Mouse (Mus musculus) layer of hippocampus, adult 9-11 months (tissue): ENCODE measurements around the gene Prrc2a.
A peak's percentile ranks its signal among the peaks of the same experiment; 100 is the strongest.

ENCODE experiments used
- DNase-seq: peaks from one replicate; pipeline ENCODE4 v3.0.0; 2022

Prrc2a gene

DNA sequence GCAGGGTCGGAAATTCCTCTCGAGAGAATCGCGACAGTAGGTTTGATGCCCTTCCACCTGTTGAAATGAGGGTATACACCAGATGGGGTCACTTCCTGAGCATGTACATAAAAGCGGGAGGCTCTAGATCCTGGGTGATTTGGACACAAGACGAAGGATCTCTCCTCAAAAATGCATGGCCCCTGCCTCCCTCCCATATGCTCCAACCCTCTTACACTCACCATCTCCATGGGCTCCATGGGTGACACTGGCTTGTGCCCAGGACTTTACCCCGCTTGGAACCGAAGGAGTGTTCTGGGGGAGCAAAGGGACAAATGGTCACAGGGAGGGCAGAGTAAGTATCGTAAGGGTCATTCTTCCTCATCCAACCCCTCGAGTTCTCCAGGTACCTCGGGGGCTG is 3.3 kb downstream of the Prrc2a start:
- no peak for DNase-seq

DNA sequence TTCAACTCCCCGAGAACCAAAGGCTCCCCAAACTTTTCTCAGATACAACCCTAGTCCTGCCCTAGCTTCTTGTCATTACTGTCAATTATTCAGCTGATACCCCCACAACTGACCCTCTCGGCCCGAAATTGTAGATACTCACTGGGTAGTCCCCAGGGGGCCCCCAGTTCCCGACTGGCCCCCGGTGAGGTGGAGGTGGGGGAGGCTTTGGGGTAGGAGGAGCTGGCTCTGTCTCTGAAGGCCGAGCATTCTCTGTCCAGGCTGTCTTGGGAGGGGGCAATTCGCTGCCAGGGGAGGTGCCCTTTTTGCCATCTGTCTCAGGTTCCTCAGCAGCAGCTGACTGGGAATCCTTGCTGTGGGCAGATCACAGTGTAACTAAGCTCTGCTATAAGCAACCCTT is 5.1 kb downstream of the Prrc2a start:
- DNase-seq = no peak

DNA sequence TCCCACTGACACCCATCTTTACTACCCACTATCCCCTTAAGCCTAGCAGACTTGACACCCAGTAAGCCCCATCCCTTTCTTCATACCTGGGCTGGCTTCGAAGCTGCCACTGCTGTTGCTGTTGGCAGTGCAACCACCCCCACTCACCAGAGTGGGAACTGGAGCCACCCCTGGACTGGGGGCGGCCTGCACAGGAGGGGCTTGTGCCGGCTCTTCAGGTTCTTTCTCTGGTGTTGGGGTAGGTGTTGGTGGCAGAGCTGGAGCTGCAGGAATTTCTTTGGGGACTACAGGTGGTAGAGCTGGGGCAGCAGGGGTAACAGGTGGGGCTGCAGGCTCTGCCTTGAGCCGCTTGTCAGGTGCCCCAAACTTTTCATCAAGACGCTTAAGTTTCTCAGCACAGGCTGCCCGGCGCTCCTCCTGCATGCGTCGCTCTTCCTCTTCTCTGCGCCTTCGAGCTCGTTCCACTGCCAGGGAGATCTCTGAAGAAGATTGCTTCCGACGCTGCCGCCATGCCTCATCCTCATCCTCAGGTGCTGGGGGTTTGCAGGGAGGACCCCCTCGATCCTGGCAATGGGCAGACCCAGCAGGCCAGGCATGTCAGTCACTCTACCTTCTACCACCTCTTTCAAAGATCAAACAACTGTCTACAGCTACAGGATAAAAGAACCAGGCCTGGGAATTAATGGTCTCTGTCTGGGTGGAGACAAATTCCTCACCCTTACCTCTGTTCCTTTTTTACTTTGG is 5.7 kb downstream of the Prrc2a start:
- no peak for DNase-seq

DNA sequence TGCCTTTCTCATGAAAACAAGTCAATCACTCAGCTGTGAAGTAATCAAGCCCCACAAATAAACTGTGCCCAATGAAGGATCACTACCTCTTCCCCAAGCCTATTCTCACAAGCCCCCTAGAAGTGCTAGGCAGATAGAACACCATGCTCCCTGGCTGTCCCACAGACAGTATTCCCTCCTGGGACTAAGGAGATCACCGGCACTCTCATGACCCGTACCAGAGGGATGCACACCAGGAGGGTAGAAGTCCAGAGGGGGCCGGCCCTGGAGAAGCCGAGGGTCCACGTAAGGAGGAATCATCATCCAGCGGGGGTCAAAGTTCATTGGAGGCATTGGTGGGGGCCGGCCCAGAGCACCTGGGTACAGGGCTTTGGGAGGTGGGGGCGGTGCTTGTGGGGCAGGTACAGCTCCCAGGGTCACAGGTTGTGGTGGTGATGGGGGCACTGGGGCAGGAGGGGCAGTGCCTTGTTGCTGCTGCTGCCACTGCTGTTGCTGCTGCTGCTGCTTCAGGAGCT is 7.0 kb downstream of the Prrc2a start:
- DNase-seq = no peak

DNA sequence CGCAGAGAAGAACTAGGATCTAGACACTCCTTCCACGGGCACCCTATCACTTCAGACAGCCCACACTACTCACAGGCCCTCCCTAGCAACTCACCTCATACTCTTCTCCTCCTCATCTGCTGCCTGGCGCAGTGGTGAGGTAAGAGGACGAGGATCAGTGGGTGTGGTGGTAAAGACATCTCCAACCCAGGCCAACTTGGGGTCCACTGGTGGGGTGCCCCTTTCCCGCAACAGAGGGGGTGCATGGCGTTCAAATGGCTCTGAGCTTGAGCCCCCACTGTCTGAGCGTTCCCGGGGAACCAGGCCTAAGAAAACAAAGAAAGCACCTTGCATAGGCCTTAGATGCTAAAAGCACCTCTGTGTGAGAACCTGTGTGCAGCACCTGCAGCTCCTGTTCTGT is 7.4 kb downstream of the Prrc2a start:
- no peak for DNase-seq

DNA sequence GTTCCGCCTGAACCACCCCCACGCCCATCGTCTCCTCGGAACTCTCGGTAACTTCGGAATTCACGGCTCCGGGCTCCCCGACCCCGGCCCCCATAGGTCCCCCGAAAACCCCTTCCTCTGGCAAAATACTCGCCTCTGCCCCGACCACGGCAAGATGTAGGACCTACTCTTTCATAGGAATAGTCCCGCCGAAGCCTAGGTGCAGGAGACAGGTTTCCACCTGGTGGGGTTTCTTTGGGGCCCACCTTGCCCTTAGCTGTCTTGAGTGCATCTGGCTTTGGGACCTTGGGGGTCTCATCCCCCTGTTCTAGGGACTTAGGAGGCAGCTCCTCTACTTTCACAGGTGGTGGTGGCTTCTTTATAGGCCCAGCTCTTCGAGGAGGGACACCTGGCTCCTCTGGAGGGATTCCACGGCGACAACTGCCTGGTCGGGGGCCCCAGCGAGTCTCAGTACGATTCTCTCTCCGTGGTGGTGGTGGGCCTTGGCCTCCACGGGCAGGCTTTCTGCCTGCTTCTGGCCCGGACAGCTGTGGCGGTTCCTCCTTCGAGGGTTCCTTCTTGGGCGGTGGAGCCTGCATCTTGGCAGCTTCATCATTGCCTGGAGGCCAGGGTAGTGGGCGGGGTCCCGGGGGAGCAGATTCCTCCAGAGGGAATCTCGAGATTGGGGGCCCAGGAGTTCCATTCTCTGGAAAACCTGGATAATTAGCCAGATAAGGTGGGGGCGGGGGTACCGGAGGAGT is 8.1 kb downstream of the Prrc2a start:
- DNase-seq = no peak

DNA sequence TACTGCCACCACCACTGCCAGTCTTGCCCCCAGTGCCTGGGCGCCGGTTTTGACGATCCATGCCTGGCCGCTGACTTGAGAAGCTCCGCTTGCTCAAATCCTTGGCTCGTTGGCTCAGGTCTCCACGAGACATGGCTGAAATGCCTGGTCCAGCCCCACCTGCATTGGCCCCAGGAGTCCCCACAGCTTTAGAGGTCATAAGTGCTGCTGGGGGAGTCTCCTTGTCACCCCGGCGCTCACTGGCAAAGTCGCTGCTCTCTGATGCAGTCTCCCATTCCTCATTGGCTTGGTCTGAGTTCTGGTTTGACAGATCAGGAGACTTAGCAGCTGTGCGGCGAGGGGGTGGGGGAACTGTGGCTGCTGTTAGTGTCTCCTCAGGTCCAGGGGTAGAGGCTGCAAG is 9.2 kb downstream of the Prrc2a start:
- DNase-seq = no peak

DNA sequence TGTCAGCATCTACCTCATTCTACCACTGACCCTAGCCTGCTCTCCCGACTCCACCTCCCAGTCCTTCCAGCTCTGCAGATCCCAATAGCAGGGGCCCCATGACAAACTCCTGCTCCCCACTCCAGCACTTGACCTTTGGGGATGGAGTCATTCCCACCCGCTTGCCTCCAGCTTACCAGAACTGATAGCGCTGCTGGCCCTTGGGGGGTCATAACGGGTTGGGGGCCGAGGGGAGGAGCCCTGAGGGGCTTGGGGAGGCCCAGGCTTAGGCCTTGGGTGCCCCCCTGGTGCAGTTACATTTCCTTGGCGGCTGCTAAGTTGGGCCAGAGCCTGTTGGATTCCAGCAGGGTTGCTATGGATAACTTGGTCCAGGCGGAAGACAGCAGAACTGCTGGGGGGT is 10.1 kb downstream of the Prrc2a start:
- DNase-seq = no peak

DNA sequence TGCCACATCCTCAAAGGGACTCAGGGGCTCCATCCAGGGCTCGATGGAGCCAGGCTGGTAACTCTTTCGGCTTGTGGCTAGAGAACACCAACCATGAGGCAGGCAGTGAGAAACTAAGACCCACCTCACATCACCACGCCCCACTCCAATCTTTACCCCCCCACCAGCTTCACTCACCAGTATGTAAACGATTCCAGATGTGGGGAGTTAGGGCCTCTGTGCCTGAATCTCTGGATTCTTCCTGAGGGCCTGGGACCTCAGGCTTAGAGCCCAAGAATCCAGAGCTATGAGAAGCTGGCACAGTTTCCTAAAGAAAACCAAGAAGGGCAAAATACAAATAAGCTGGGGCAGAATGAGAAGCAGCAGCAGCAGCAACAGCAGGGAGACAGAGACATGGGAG is 10.8 kb downstream of the Prrc2a start:
- DNase-seq = no peak

DNA sequence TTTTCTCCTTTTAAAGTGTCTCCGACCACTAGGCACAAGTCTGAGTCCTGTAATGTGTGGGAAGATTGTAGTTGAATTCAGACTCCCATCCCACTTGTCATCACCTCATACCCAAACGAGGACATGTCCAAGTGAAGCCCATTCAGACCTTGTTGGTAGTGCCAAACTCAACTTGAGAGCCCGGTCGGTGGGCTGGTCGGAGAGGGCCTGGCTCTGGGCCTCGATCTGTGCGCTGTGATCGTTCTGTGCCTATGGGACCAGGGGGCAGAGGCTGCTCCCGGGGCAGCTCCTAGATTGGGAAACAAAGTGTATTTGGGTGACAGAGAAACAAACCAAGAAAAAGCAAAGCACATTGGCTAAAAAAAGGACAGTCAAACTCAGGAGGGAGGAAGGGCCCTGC is 11.6 kb downstream of the Prrc2a start:
- no peak for DNase-seq

DNA sequence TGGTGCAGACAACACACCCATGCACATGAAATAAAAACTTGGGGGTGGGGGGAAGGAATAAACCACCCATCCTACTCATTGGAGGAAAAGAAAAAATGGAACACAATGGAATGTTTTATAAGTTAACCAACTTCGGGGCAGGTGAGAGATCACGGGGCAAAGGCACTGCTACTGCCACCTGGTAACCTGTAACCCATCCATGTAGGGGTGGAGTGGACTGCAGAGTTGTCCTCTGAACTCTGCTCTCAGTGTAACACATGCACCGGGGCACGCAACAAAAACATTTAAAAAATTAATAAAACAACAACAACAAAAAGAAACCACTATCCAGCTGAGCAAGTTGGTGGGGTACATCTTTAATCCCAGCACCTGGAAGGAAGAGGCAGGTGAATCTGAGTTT is 12.6 kb downstream of the Prrc2a start:
- DNase-seq = no peak

DNA sequence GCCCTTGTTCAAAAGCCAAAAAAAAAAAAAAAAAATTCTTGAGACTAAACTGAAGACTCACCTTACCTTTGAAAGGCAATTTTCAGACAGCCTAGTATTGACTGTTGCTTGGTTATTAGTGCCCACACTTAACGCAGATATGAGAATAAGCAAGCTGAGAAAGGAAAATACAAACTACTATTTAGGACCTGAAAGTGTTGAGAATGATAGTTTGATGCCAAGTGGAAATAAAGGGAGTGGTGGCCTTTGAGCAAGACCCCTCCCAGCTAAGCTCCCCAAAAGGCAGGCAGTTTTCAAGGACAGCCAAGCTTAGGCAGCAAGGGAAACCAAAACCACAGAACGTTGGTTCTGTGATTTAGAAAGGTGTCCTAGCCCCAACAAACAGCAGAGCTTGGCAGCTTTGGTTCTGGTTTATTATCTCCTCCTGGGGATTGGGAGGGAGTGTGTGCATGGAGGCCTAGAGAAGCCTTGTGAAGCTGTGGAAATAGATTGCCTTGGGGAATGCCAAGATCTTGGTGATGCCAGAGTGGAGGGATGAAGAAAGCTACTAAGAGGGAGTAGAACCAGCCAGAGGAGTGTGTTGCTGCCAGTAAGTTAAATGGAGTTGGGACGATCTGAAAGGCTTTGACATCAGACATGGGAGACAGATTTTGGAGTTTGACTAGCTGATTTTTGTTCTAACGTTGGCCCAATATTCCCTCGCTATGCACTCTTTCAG is 16.6 kb downstream of the Prrc2a start:
- no peak for DNase-seq

DNA sequence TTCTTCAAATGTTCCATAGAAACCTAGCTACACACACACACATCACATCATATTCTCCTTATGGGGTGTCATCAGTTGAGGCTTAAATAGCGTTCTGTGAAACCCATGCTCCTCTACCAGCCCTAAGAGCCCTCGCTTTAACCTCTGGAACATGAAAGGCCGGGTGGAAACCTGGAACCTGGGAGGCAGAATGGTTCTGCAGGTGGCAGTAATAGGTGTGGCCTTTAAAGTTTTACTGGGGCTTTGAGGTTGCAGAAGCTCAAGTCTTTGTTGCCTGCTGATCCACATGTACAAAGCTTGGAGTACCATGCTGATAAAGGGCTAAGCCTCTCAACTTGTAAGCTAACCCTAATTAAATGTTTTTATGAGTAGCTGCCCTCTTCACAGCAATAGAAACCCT is 17.3 kb downstream of the Prrc2a start:
- DNase-seq = no peak

DNA sequence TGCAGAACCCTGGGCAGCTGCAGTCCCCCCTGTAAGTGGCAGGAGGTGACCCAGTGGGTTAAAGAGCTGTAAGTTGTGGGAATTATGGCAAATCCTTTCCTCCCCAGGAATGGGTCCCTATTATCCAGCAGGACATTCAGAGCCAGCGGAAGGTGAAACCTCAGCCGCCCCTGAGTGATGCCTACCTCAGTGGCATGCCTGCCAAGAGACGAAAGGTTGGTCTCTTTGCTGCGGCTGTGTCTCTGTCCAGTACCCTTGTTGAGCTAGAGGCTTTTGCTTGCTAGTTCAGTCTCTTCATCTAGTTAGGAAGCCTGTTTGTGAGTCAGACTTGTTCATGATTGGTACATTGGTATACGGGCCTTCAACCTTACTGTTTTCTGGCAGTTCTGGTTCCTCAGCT is 18.6 kb downstream of the Prrc2a start:
- DNase-seq = no peak

DNA sequence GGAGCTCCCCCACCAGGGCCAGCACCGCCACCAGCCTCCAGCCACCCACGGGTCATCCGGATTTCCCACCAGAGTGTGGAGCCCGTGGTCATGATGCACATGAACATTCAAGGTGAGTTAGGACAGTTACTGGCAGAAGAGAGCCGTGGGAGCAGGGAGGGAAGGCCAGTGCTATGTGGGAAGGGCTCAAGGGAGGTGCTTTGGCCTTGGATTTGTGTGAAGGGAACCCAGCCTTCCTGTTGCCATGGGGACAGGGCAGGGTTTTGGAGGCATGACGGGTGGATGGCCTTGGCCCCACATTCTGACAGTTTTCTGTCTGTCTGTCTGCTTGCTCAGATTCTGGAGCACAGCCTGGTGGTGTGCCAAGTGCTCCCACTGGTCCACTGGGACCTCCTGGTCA is 22.7 kb downstream of the Prrc2a start:
- DNase-seq = no peak

DNA sequence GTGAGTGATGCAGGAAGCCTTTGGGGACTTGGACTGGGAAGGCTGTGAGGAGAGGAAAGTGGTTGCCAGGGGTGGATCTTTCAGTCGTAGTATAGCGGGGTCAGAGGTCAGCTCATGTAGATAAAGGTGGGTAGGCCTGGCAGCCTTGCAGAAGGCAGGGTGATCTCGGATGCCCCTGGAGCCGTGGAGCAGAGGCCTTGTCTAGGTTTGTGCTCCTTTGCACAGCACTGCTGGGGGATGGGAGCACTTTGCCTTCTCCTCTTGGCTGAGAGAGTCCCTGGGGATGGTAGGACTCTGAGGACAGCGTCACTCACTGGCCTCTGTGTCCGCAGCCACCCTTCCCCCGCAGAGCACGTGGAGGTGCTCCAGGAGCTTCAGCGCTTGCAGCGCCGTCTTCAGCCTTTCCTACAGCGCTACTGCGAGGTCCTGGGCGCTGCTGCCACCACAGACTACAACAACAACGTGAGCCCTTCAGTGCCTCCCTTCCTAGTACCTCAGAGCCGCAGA is 24.2 kb downstream of the Prrc2a start:
- DNase-seq = no peak

DNA sequence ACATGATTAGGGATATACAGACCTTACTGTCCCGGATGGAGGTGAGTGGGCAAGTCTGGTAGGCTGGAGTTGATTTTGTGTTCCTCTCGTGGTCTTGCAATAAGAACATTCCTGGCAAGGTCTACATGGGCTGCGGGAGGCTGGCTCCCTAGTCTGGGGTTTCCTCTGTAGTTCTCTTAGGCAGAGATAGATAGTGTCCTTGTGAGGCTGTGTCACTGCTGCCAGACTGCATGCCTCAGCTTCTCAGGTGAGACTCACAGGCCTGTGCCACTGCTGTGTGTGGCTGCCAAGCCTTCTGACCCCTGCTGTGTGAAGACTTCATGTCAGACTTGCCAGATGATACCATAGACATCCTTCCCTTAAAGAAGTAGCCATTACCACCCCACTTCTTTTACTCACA is 25.4 kb downstream of the Prrc2a start:
- no peak for DNase-seq

DNA sequence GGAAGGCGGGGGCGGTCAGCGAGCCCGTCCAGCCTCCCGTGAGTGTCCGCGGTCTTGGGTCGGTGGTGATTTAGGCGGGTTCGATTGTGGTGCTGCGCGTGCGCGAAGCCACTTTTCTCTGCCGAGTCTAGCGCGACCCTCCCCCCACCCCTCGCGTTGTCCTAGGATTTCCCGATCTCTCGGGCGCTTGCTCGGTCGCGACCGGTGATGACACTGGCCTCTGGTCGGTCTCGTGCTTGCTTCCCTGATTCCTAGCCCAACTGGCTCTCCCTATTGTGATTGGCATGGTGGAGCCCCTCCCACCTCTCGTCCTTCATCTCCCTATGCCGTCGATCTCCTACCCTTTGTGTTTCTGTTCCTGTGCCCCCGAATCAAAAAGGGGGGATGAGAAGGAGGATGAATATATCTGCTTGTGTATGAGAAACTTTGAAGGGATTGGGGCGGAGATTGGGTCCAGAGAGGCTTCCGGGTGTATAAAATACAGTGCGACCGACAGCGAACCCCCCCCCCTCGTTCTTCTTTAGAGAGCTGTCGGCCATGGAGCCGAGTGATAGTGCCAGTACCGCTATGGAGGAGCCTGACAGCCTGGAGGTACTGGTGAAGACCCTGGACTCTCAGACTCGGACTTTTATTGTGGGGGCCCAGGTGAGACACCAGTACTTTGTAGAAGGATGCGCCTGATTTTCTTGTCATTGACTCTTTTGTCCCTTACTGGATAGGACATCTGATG is 28.9 kb downstream of the Prrc2a start:
- no peak for DNase-seq

DNA sequence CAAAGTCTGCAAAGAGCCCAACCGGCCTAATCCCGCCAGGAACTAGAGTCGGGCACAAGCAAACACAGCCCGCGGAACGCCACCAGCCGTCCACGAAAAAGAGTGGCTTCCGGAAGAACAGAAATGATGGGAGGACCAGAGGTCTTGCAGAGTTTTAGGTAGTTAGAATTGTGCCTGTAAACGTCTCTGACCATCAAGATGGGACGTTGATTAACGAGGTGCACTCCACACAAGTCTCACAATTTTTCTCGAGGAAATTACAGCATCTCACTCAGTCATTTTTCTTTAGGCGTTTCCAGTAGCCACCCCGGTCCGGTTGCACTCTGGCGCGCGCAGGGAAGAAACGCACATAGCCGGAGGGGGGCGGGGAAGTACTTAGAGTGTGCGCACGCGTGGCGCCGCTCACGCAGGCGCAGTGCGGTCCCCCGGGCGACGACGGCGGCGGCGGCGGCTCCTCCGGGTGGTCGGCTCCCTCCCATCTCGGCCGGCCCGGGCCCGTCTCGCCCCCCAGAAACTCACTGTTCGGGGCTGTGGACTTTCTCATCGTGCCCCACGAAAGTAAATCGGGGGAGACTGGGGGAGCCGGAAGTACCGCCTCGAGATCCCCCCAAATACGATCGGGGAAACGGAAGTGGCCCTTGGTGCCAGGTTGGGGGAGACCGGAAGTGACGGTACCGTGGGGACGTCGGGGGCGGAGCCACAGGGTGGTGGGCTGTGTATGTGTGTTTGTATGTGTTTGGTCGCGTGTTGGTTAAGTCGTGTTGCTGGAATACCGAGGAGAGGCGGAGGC is 29.7 kb downstream of the Prrc2a start, which contains the start of gene Bag6:
Gene Bag6 (plus strand): TSS at position 378 of the 790 bp plus-strand sequence.
- peak; percentile 94 for DNase-seq

DNA sequence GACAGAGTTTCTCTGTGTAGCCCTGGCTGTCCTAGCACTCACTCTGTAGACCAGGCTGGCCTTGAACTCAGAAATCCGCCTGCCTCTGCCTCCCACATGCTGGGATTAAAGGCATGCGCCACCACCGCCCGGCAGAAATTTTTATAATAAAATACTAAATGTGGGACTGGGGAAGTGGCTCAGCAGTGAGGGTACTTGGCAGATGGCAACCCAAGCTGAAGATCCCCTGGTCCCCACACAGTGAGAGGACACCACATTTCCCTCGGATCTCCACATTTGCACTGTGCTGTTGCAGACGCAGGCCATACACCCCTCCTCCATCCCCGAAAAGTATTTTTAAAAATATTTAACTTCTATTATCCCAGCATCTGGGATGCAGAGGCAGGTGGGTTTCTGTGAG is 31.2 kb downstream of the Prrc2a start:
- no peak for DNase-seq

DNA sequence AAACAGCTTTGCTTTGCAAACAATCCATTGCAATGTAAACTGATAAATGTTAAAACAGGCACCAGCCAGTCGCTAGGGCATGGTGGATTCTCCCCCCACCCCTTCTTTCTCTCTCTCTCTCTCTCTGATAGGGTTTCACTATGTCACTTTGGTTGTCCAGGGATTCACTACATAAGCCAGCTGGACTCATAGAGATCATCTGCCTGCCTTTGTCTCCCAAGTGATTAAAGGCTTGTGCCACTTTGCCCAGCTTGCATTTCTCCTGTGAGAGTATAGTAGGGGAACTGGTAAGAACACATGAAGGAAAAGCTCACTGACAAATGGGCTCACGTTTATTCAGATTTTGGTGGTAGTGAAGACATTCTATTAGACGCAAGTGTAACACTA is 32.5 kb downstream of the Prrc2a start:
- no peak for DNase-seq
